Mouse (Mus musculus) ES-E14 (cell line): ENCODE measurements around the gene Tmem214. TPM values are rescaled to one million over a fixed set of nuclear protein-coding genes. Genes with fewer than 3 reads are reported as not detected.
A peak's percentile ranks its signal among the peaks of the same experiment; 100 is the strongest.

Experiments
- DNase-seq: peaks from one replicate; pipeline ENCODE4 v3.0.0-alpha.2; 2013; ENCODE audit warnings: low read depth, low spot score
- H3K27ac ChIP-seq: 2 replicates; pipeline ENCODE4 v1.5.1; 2012; ENCODE audit warnings: low read depth, mild to moderate bottlenecking, low read length, moderate library complexity, mixed read lengths; ENCODE audit not compliant: poor library complexity, insufficient read depth, severe bottlenecking
- H3K36me3 ChIP-seq: 2 replicates; pipeline ENCODE4 v1.6.1; 2012; ENCODE audit warnings: mild to moderate bottlenecking, low read length, moderate library complexity, mixed read lengths; ENCODE audit not compliant: control insufficient read depth, poor library complexity, insufficient read depth, severe bottlenecking
- H3K4me1 ChIP-seq, 2 experiments: fragments of 150-350 bp in 1 of 2; sonication (generic) in 1 of 2; 2 replicates each; pipeline ENCODE4 v1.6.1; 2012; ENCODE audit warnings: low read length in 2 of 2, mild to moderate bottlenecking in 1 of 2, mixed read lengths in 1 of 2; ENCODE audit not compliant: control insufficient read depth in 2 of 2, insufficient read depth in 2 of 2, poor library complexity in 1 of 2
- H3K4me3 ChIP-seq, 2 experiments: fragments of 150-350 bp in 1 of 2; sonication (generic) in 1 of 2; 2 replicates each; pipeline ENCODE4 v1.5.1; 2012; ENCODE audit warnings: low read length in 2 of 2, low read depth in 1 of 2, mild to moderate bottlenecking in 1 of 2, mixed read lengths in 1 of 2; ENCODE audit not compliant: insufficient read depth in 1 of 2, poor library complexity in 1 of 2, severe bottlenecking in 1 of 2
- H3K9ac ChIP-seq: 2 replicates; pipeline ENCODE4 v1.6.1; 2012; ENCODE audit warnings: low read depth, mild to moderate bottlenecking, low read length, mixed read lengths; ENCODE audit not compliant: poor library complexity, insufficient read depth, severe bottlenecking
- H3K9me3 ChIP-seq: fragments of 150-350 bp; sonication (generic); 2 replicates; pipeline ENCODE4 v1.6.1; 2012; ENCODE audit warnings: low read depth, mild to moderate bottlenecking, low read length; ENCODE audit not compliant: control insufficient read depth, insufficient read depth
- CHD2 ChIP-seq: IDR thresholded peaks from 2 replicates; pipeline ENCODE4 v1.6.1; 2014; ENCODE audit warnings: mild to moderate bottlenecking, low read depth, low read length, inconsistent platforms
- HCFC1 ChIP-seq: IDR thresholded peaks from 2 replicates; pipeline ENCODE4 v1.6.1; 2012; ENCODE audit warnings: low read length, inconsistent platforms, borderline replicate concordance; ENCODE audit not compliant: insufficient read depth
- MAFK ChIP-seq: IDR thresholded peaks from 2 replicates; pipeline ENCODE4 v1.6.1; 2014; ENCODE audit warnings: mild to moderate bottlenecking, low read depth, low read length, inconsistent platforms; ENCODE audit not compliant: insufficient read depth
- ZC3H11A ChIP-seq: IDR thresholded peaks from 2 replicates; pipeline ENCODE4 v1.6.1; 2012; ENCODE audit warnings: low read depth, mild to moderate bottlenecking, inconsistent platforms, low read length, borderline replicate concordance
- ZNF384 ChIP-seq: IDR thresholded peaks from 2 replicates; pipeline ENCODE4 v1.6.1; 2012; ENCODE audit warnings: low read depth, low read length, inconsistent platforms
- in situ Hi-C, 2 experiments: fragments of 600-800 bp; cut with MboI; formaldehyde crosslinking; loops; one replicate each; pipeline ENCODE4 v1.15.1; 2025; ENCODE audit warnings: low sequenced_read_pairs in 2 of 2, inconsistent platforms in 1 of 2; ENCODE audit not compliant: unreplicated experiment in 2 of 2
- total RNA-seq: library from RNA; depleted of rRNA; stranded (reverse); fragments of 300-350 nt; gene quantifications from 2 replicates; pipeline ENCODE4 v1.2.3, GENCODE M21; 2012

The Tmem214 gene
- total RNA-seq, 1 experiment: 66.9 TPM

GRCm38 (mm10) chr5:30920621-30921020 is 52.8 kb downstream of the Tmem214 start:
- peak overlapping the region; percentile 35; the same call in 1 of the 2 replicates for H3K9ac ChIP-seq
- H3K4me3 ChIP-seq: peak overlapping the region; percentile 42 to 54; a peak in 3 of 4 replicates

GRCm38 (mm10) chr5:30921256-30922033 is 53.6 kb downstream of the Tmem214 start, which contains the start of gene Khk:
Khk (plus strand) TSS chr5:30921431.
- peak; percentile 89 for DNase-seq
- Histone ChIP-seq H3K4me3 (peak within 1 kb of the TSS; percentile 72 to 79), H3K27ac (no peak within 1 kb of the TSS), H3K9ac (peak within 1 kb of the TSS; percentile 61), H3K36me3 (no peaks in the 10 kb centered on the region; the same call in 1 of the 2 replicates), H3K9me3 (no peaks in the 10 kb centered on the region), H3K4me1 (peaks cover 0 to 32% of the 10 kb centered on the region in 2 experiments; a peak in 3 of 4 replicates)
- TF ChIP-seq CHD2 (no peak), ZC3H11A (no peak), HCFC1 (no peak), ZNF384 (no peak), MAFK (no peak)
- in situ Hi-C loops: no loop called here

More at GRCm38 (mm10) chr5:30920621-30921020, 52.8 kb downstream of the Tmem214 start:
- no peak for TF ChIP-seq HCFC1
- no peak for TF ChIP-seq ZC3H11A
- TF ChIP-seq CHD2: no peak
- TF ChIP-seq ZNF384: no peak
- TF ChIP-seq MAFK: no peak
- H3K4me1 ChIP-seq: peaks cover 2 to 34% of the 10 kb centered on the region in 2 experiments; a peak in 3 of 4 replicates
- DNase-seq: no peak
- in situ Hi-C loops: no loop called here
- no peak overlapping the region for H3K27ac ChIP-seq
- no peaks in the 10 kb centered on the region for H3K9me3 ChIP-seq
- no peaks in the 10 kb centered on the region; the same call in 1 of the 2 replicates for H3K36me3 ChIP-seq

GRCm38 (mm10) chr5:30922581-30923041 is 54.8 kb downstream of the Tmem214 start:
- Histone ChIP-seq H3K4me3 (no peak overlapping the region), H3K9me3 (no peaks in the 10 kb centered on the region), H3K9ac (no peak overlapping the region), H3K36me3 (no peaks in the 10 kb centered on the region; the same call in 1 of the 2 replicates), H3K4me1 (peaks cover 0 to 30% of the 10 kb centered on the region in 2 experiments; a peak in 3 of 4 replicates), H3K27ac (no peak overlapping the region)
- TF ChIP-seq HCFC1: no peak
- TF ChIP-seq ZNF384: no peak
- TF ChIP-seq ZC3H11A: no peak
- TF ChIP-seq CHD2: no peak
- TF ChIP-seq MAFK: no peak
- in situ Hi-C loops: no loop called here
- DNase-seq: no peak

- Histone ChIP-seq H3K4me3 (no peak overlapping the region), H3K27ac (no peak overlapping the region), H3K36me3 (no peaks in the 10 kb centered on the region; the same call in 1 of the 2 replicates), H3K4me1 (peaks cover 0 to 25% of the 10 kb centered on the region in 2 experiments; a peak in 3 of 4 replicates), H3K9me3 (no peaks in the 10 kb centered on the region), H3K9ac (no peak overlapping the region)
- in situ Hi-C loops: no loop called here
- no peak for DNase-seq
- TF ChIP-seq HCFC1: no peak
- TF ChIP-seq ZC3H11A: no peak
- no peak for TF ChIP-seq MAFK
- no peak for TF ChIP-seq CHD2
- no peak for TF ChIP-seq ZNF384
Measured at GRCm38 (mm10) chr5:30923119-30923518, 55.3 kb downstream of the Tmem214 start.
